22 mouse cellular contexts compared by ENCODE assay signal in the genomic region with DNA sequence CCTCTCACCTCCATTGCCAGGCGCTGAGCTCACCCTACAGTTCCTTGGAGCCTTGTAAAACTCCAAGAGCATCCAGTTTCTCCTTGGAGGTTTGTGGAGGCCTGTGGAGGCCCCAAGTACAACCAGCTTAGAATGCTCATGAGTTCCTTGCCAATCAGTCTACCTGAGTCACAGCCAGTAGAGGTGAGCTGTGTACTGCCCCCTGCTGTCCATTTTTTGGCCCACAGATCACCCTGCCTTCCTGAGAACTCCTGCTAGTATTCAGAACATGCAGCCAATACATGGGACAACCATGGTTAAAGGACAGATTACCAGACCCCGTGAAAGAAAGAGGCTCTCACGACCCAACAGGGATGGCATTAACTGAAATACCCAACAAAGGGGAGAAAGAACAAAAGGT.
"Had no signal": no experiment of that assay in that cellular context is flagged by ENCODE, and none has a peak within 500 bp of the region (broad histone marks: within the 10 kb centered on the region; RNA-seq: fewer than 3 reads in every experiment).

No protein-coding gene starts in this region.

- H3K9ac ChIP-seq: kidney, embryonic 15.5 days; limb, embryonic 12.5 days; limb, embryonic 15.5 days; liver, embryonic 15.5 days; midbrain, embryonic 12.5 days; midbrain, embryonic 15.5 days had no signal

- H3K36me3 ChIP-seq: kidney, embryonic 15.5 days; limb, embryonic 12.5 days; limb, embryonic 15.5 days; liver, embryonic 15.5 days; midbrain, embryonic 12.5 days; midbrain, embryonic 15.5 days had no signal

- H3K4me1 ChIP-seq: kidney, embryonic 15.5 days; limb, embryonic 12.5 days; limb, embryonic 15.5 days; liver, embryonic 15.5 days; midbrain, embryonic 12.5 days; midbrain, embryonic 15.5 days had no signal

- H3K9me3 ChIP-seq: kidney, embryonic 15.5 days; limb, embryonic 12.5 days; limb, embryonic 15.5 days; midbrain, embryonic 12.5 days; midbrain, embryonic 15.5 days had no signal

- H3K4me3 ChIP-seq: kidney, embryonic 15.5 days; layer of hippocampus, adult 2 months; left cerebral cortex, adult 2 months; limb, embryonic 12.5 days; limb, embryonic 15.5 days; liver, embryonic 15.5 days; midbrain, embryonic 12.5 days; midbrain, embryonic 15.5 days had no signal

- DNase-seq: kidney, adult 11 months; kidney, adult 8-10 months; kidney, postnatal 14 days; layer of hippocampus, postnatal 36 days; left cerebral cortex, postnatal 4 days; lung, adult 2 months; lung, postnatal 14 days; lung, postnatal 4 days; right cerebral cortex, adult 18-20 months; right cerebral cortex, postnatal 25 days; spleen, adult 18-20 months; thymus, adult 18-20 months; thymus, postnatal 4 days had no signal

- H3K27ac ChIP-seq: kidney, embryonic 15.5 days; layer of hippocampus, adult 2 months; left cerebral cortex, adult 2 months; limb, embryonic 12.5 days; limb, embryonic 15.5 days; liver, embryonic 15.5 days; midbrain, embryonic 12.5 days; midbrain, embryonic 15.5 days had no signal

- H3K4me2 ChIP-seq: kidney, embryonic 15.5 days; limb, embryonic 12.5 days; limb, embryonic 15.5 days; liver, embryonic 11.5 days; liver, embryonic 15.5 days; midbrain, embryonic 12.5 days; midbrain, embryonic 15.5 days had no signal

- H3K27me3 ChIP-seq: kidney, embryonic 15.5 days; limb, embryonic 12.5 days; limb, embryonic 15.5 days; liver, embryonic 15.5 days; midbrain, embryonic 12.5 days; midbrain, embryonic 15.5 days had no signal

- ATAC-seq: midbrain, embryonic 15.5 days had no signal
